Mouse (Mus musculus) myocyte (in vitro differentiated cells): ENCODE measurements around the gene Apoc3. TPM values are rescaled to one million over a fixed set of nuclear protein-coding genes. Genes with fewer than 3 reads are reported as not detected.
A peak's percentile ranks its signal among the peaks of the same experiment; 100 is the strongest.

ENCODE experiments used
- H3K27me3 ChIP-seq: one replicate; pipeline ENCODE4 v1.6.1; 2011; ENCODE audit not compliant: control insufficient read depth, insufficient read depth, insufficient read length
- H3K36me3 ChIP-seq: one replicate; pipeline ENCODE4 v1.6.1; 2011; ENCODE audit not compliant: control insufficient read depth, insufficient read depth
- H3K4me2 ChIP-seq: one replicate; pipeline ENCODE4 v1.6.1; 2011; ENCODE audit warnings: low read depth, control low read depth
- H3K4me3 ChIP-seq: one replicate; pipeline ENCODE4 v1.5.1; 2011; ENCODE audit warnings: mild to moderate bottlenecking, control low read depth, moderate library complexity
- H3K79me2 ChIP-seq: one replicate; pipeline ENCODE4 v1.6.1; 2011; ENCODE audit not compliant: control insufficient read depth, insufficient read depth
- H3ac ChIP-seq: one replicate; pipeline ENCODE4 v1.6.1; 2011; ENCODE audit not compliant: control insufficient read depth, insufficient read length
- CEBPB ChIP-seq: IDR thresholded peaks from 2 replicates; pipeline ENCODE4 v1.6.1; 2011; ENCODE audit warnings: mild to moderate bottlenecking, moderate library complexity; ENCODE audit not compliant: poor library complexity, insufficient read depth, severe bottlenecking
- E2F4 ChIP-seq: IDR thresholded peaks from one replicate; pipeline ENCODE4 v1.6.1; 2011; ENCODE audit warnings: mild to moderate bottlenecking, control low read depth, moderate library complexity; ENCODE audit not compliant: insufficient read depth
- MAX ChIP-seq: IDR thresholded peaks from one replicate; pipeline ENCODE4 v1.6.1; 2011; ENCODE audit warnings: low read depth, mild to moderate bottlenecking, control low read depth
- MYOD1 ChIP-seq, 3 experiments: IDR thresholded peaks; one replicate each; pipeline ENCODE4 v1.6.1; 2011; ENCODE audit warnings: control low read depth in 2 of 3, low read depth in 2 of 3, mild to moderate bottlenecking in 2 of 3, moderate library complexity in 1 of 3; ENCODE audit not compliant: insufficient read length in 2 of 3, control insufficient read depth in 1 of 3
- MYOG ChIP-seq, 3 experiments: IDR thresholded peaks; one replicate each; pipeline ENCODE4 v1.6.1; 2011; ENCODE audit warnings: control low read depth in 2 of 3, low read depth in 2 of 3, mild to moderate bottlenecking in 2 of 3; ENCODE audit not compliant: insufficient read length in 2 of 3, control insufficient read depth in 1 of 3, insufficient read depth in 1 of 3
- POLR2A ChIP-seq: IDR thresholded peaks from one replicate; pipeline ENCODE4 v1.6.1; 2011; ENCODE audit warnings: low read depth, mild to moderate bottlenecking, control low read depth, moderate library complexity; ENCODE audit not compliant: insufficient read length
- POLR2AphosphoS2 ChIP-seq: IDR thresholded peaks from one replicate; pipeline ENCODE4 v1.6.1; 2011; ENCODE audit warnings: low read depth, control low read depth; ENCODE audit not compliant: insufficient read length
- REST ChIP-seq: IDR thresholded peaks from one replicate; pipeline ENCODE4 v1.6.1; 2011; ENCODE audit warnings: mild to moderate bottlenecking, control low read depth, moderate library complexity; ENCODE audit not compliant: insufficient read depth, insufficient read length
- SRF ChIP-seq: IDR thresholded peaks from one replicate; pipeline ENCODE4 v1.6.1; 2011; ENCODE audit warnings: low read depth; ENCODE audit not compliant: control insufficient read depth, insufficient read length
- TCF12 ChIP-seq: IDR thresholded peaks from one replicate; pipeline ENCODE4 v1.6.1; 2011; ENCODE audit warnings: mild to moderate bottlenecking, control low read depth; ENCODE audit not compliant: poor library complexity, insufficient read depth, severe bottlenecking
- TCF3 ChIP-seq: IDR thresholded peaks from one replicate; pipeline ENCODE4 v1.6.1; 2011; ENCODE audit warnings: low read depth, control low read depth; ENCODE audit not compliant: insufficient read length
- USF1 ChIP-seq: IDR thresholded peaks from one replicate; pipeline ENCODE4 v1.6.1; 2011; ENCODE audit warnings: low read depth, mild to moderate bottlenecking, control low read depth, moderate library complexity
- polyA plus RNA-seq: library from polyadenylated mRNA; unstranded; fragments of >200 nt; fragmentation: generic; extraction: Trizol; gene quantifications from one replicate; pipeline ENCODE4 v1.2.1, GENCODE M21; 2012; ENCODE audit warnings: missing spikeins

The Apoc3 gene
- polyA plus RNA-seq, 1 experiment: not detected

- Histone ChIP-seq H3K79me2 (no peaks in the 10 kb centered on the region), H3K4me3 (no peak overlapping the region), H3K27me3 (peaks cover 13% of the 10 kb centered on the region), H3K36me3 (no peaks in the 10 kb centered on the region), H3ac (no peak overlapping the region), H3K4me2 (peak overlapping the region; percentile 41)
- no peak for TF ChIP-seq REST
- TF ChIP-seq TCF3: no peak
- TF ChIP-seq MYOD1 (IDR thresholded peaks at IDR 0.05; ENCODE audit: control insufficient read depth in 1 of 3, insufficient read length in 2 of 3, low read depth in 2 of 3): no peak
- no peak for TF ChIP-seq POLR2A
- no peak for TF ChIP-seq MYOG (IDR thresholded peaks at IDR 0.05; ENCODE audit: control insufficient read depth in 1 of 3, insufficient read depth in 1 of 3, insufficient read length in 2 of 3, low read depth in 2 of 3)
- no peak for TF ChIP-seq E2F4
- no peak for TF ChIP-seq SRF
- TF ChIP-seq POLR2AphosphoS2: no peak
- TF ChIP-seq USF1: no peak
Observed at GRCm38 (mm10) chr9:46256658-46257385, 21.4 kb upstream of the Apoc3 start.

- H3ac ChIP-seq: no peak overlapping the region
- H3K4me3 ChIP-seq: no peak overlapping the region
- peaks cover 15% of the 10 kb centered on the region for H3K27me3 ChIP-seq
- H3K36me3 ChIP-seq: no peaks in the 10 kb centered on the region
- no peak overlapping the region for H3K4me2 ChIP-seq
- H3K79me2 ChIP-seq: no peaks in the 10 kb centered on the region
- TF ChIP-seq TCF12 (no peak), POLR2A (no peak), MYOD1 (IDR thresholded peaks at IDR 0.05; ENCODE audit: control insufficient read depth in 1 of 3, insufficient read length in 2 of 3, low read depth in 2 of 3) (no peak), MAX (no peak), SRF (no peak), POLR2AphosphoS2 (no peak), MYOG (IDR thresholded peaks at IDR 0.05; ENCODE audit: control insufficient read depth in 1 of 3, insufficient read depth in 1 of 3, insufficient read length in 2 of 3, low read depth in 2 of 3) (no peak), TCF3 (no peak), CEBPB (no peak), REST (no peak), USF1 (no peak), E2F4 (no peak)
Observed at GRCm38 (mm10) chr9:46256177-46256576, 20.7 kb upstream of the Apoc3 start.

DNA sequence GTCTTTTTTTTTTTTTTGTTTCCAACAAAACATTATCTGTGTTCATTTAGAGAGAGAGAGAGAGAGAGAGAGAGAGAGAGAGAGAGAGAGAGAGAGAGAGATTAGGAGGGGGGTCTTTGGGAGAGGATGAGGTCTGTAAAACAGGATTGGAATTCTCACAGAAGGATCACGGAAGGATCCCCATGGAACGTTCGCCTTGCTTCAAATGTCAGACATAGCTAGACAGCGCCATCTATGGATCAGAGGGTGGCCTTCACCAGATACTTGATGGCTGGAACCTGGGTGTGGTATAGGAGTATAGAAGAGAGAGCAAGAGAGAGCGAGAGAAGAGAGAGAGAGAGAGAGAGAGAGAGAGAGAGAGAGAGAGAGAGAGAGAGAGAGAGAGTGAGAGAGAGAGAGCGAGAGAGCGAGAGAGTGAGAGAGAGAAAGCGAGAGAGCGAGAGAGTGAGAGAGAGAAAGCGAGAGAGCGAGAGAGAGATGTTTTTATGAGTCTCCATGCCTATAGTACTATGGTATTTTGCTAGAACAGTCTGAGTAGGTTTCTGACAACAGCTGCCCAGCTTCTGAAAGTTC lies 11.4 kb upstream of the Apoc3 start:
- H3K27me3 ChIP-seq: peaks cover 27% of the 10 kb centered on the region

GRCm38 (mm10) chr9:46243584-46243983 lies 8.1 kb upstream of the Apoc3 start:
- no peak overlapping the region for H3ac ChIP-seq
- H3K27me3 ChIP-seq: peaks cover 45% of the 10 kb centered on the region
- no peaks in the 10 kb centered on the region for H3K36me3 ChIP-seq
- no peaks in the 10 kb centered on the region for H3K79me2 ChIP-seq
- TF ChIP-seq CEBPB: no peak
- TF ChIP-seq MYOD1 (IDR thresholded peaks at IDR 0.05; ENCODE audit: control insufficient read depth in 1 of 3, insufficient read length in 2 of 3, low read depth in 2 of 3): no peak
- no peak for TF ChIP-seq TCF12
- no peak overlapping the region for H3K4me2 ChIP-seq
- no peak overlapping the region for H3K4me3 ChIP-seq

More for the DNA sequence above, 11.4 kb upstream of the Apoc3 start:
- H3K36me3 ChIP-seq: no peaks in the 10 kb centered on the region
- H3K4me3 ChIP-seq: no peak overlapping the region
- no peak overlapping the region for H3ac ChIP-seq
- H3K79me2 ChIP-seq: no peaks in the 10 kb centered on the region
- H3K4me2 ChIP-seq: peak overlapping the region; percentile 69
- TF ChIP-seq CEBPB: no peak
- TF ChIP-seq MAX: no peak
- no peak for TF ChIP-seq MYOD1 (IDR thresholded peaks at IDR 0.05; ENCODE audit: control insufficient read depth in 1 of 3, insufficient read length in 2 of 3, low read depth in 2 of 3)
- no peak for TF ChIP-seq TCF3
- no peak for TF ChIP-seq POLR2AphosphoS2
- no peak for TF ChIP-seq USF1

DNA sequence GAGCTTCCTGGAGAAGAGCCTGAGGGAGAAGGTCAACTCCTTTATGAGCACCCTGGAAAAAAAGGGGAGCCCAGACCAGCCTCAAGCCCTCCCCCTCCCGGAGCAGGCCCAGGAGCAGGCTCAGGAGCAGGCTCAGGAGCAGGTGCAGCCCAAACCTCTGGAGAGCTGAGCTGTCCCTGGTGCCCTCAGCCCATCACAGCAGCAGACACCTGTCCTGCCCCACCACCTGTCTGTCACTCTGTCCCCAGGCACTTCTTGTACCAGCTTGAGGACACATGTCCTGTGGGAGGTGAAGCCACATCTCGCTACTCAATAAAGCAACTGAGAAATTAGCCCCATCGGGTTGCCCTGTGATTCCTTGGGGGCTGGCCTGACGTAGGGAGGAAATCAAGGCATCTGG lies 7.7 kb upstream of the Apoc3 start:
- peaks cover 49% of the 10 kb centered on the region for H3K27me3 ChIP-seq
- TF ChIP-seq MAX: no peak
- TF ChIP-seq MYOD1 (IDR thresholded peaks at IDR 0.05; ENCODE audit: control insufficient read depth in 1 of 3, insufficient read length in 2 of 3, low read depth in 2 of 3): peak in 1 of 3 experiments; percentile 37
- no peak for TF ChIP-seq REST
- no peak for TF ChIP-seq POLR2AphosphoS2
- TF ChIP-seq CEBPB: no peak
- TF ChIP-seq USF1: no peak
- H3ac ChIP-seq: no peak overlapping the region
- no peak overlapping the region for H3K4me2 ChIP-seq
- H3K79me2 ChIP-seq: no peaks in the 10 kb centered on the region
- no peak overlapping the region for H3K4me3 ChIP-seq
- no peaks in the 10 kb centered on the region for H3K36me3 ChIP-seq
